ENCODE assay signal across 11 mouse cellular contexts in genomic region chr1:39867142-39867525, GRCm38 (mm10). TPM values are rescaled to one million over a fixed set of nuclear protein-coding genes. Genes with fewer than 3 reads are reported as not detected.
A peak's percentile ranks its signal among the peaks of the same experiment; 100 is the strongest.
DNase-seq lines count a peak whose midpoint lies in the region; ATAC-seq lines count a peak whose summit lies in the region.
"Had no signal": no experiment of that assay in that cellular context is flagged by ENCODE, and none has a peak within 500 bp of the region (broad histone marks: within the 10 kb centered on the region; RNA-seq: fewer than 3 reads in every experiment).

No protein-coding gene starts in this region.

- no peak for ATAC-seq in heart, embryonic 12.5 days (ENCODE audit: insufficient number of reproducible peaks, low FRiP score)
- ATAC-seq in limb, embryonic 13.5 days (ENCODE audit: low FRiP score, low read depth), result no peak
- ATAC-seq: hindbrain, embryonic 16.5 days had no signal

- H3K9ac ChIP-seq in heart, embryonic 12.5 days, result no peak overlapping the region
- H3K9ac ChIP-seq in limb, embryonic 13.5 days, result no peak overlapping the region
- H3K9ac ChIP-seq: midbrain, embryonic 13.5 days had no signal

- no peaks in the 10 kb centered on the region for H3K9me3 ChIP-seq in heart, embryonic 12.5 days (replicated peaks)
- H3K9me3 ChIP-seq in limb, embryonic 13.5 days, result no peaks in the 10 kb centered on the region
- H3K9me3 ChIP-seq: midbrain, embryonic 13.5 days had no signal

- H3K36me3 ChIP-seq in heart, embryonic 12.5 days, result no peaks in the 10 kb centered on the region
- no peaks in the 10 kb centered on the region for H3K36me3 ChIP-seq in limb, embryonic 13.5 days
- H3K36me3 ChIP-seq: midbrain, embryonic 13.5 days had no signal

- H3K27ac ChIP-seq in heart, embryonic 12.5 days (ENCODE audit: poor library complexity, severe bottlenecking), result peak overlapping the region; percentile 74
- H3K27ac ChIP-seq in limb, embryonic 13.5 days, result peak overlapping the region; percentile 56; the same call in 1 of the 2 replicates
- H3K27ac ChIP-seq: left cerebral cortex, adult 2 months; midbrain, embryonic 13.5 days had no signal

- H3K4me2 ChIP-seq in heart, embryonic 12.5 days, result peak overlapping the region; percentile 30; the same call in 1 of the 2 replicates
- no peak overlapping the region for H3K4me2 ChIP-seq in limb, embryonic 13.5 days (replicated peaks)
- H3K4me2 ChIP-seq: midbrain, embryonic 13.5 days had no signal

- H3K4me1 ChIP-seq in heart, embryonic 12.5 days (replicated peaks), result peaks cover 40% of the 10 kb centered on the region
- H3K4me1 ChIP-seq in limb, embryonic 13.5 days, result peaks cover 35% of the 10 kb centered on the region

- 47% methylated on average over 7 of the region's 7 CpGs for WGBS in heart, embryonic 12.5 days
- WGBS in limb, embryonic 13.5 days, result 72% methylated on average over 7 of the region's 7 CpGs

- H3K27me3 ChIP-seq in heart, embryonic 12.5 days (replicated peaks), result no peaks in the 10 kb centered on the region
- no peaks in the 10 kb centered on the region for H3K27me3 ChIP-seq in limb, embryonic 13.5 days
- H3K27me3 ChIP-seq: midbrain, embryonic 13.5 days had no signal

- no peak for DNase-seq in heart, adult 11 months
- peak; percentile 44 for DNase-seq in cerebellum, adult 11 months
- peak; percentile 57 to 66 for DNase-seq in cerebellum, postnatal 10 days
- DNase-seq in lung, postnatal 10 days, result no peak
- DNase-seq in adrenal gland, postnatal 36 days, result no peak
- no peak for DNase-seq in c-Kit-positive CD71-positive TER-119-positive erythroid progenitor cells, embryonic 14.5 days (ENCODE audit: low spot score)

- no peak overlapping the region for H3K4me3 ChIP-seq in heart, embryonic 12.5 days
- no peak overlapping the region for H3K4me3 ChIP-seq in limb, embryonic 13.5 days
- H3K4me3 ChIP-seq: left cerebral cortex, adult 2 months; midbrain, embryonic 13.5 days had no signal

RNA-seq across cellular contexts. Expression of gene Map4k4, which starts 33.6 kb away (rescaled TPM):
- 26.1 and 31.8 TPM in 2 replicates for polyA plus RNA-seq in heart, embryonic 12.5 days (2016; fragmentation: Nextera tagmentation; extraction: Ambion mirVana)
- polyA plus RNA-seq in limb, embryonic 13.5 days (2015; fragmentation: Nextera tagmentation; extraction: Ambion mirVana), result 49.3 and 54.9 TPM in 2 replicates
- 100 to 1,000 TPM in 1 of 2 experiments, 10 to 100 TPM in 1; 93.6 to 114 TPM for total RNA-seq in adrenal gland, postnatal 36 days (2021)

Comparison
In these comparisons a context has a peak if more than half of its experiments do, and no peak if none do; other contexts are left out.
1. DNase-seq: peak in cerebellum, adult 11 months (single experiment) and cerebellum, postnatal 10 days (2 of 2); none in heart, adult 11 months (single experiment), lung, postnatal 10 days (single experiment), adrenal gland, postnatal 36 days (0 of 2) and c-Kit-positive CD71-positive TER-119-positive erythroid progenitor cells, embryonic 14.5 days (single experiment).